ENCODE assay signal across 27 mouse cellular contexts in genomic region chr4:55452546-55452945, GRCm38 (mm10).
"Had no signal": no experiment of that assay in that cellular context is flagged by ENCODE, and none has a peak within 500 bp of the region (broad histone marks: within the 10 kb centered on the region; RNA-seq: fewer than 3 reads in every experiment).

No protein-coding gene starts in this region.

- DNase-seq: gastrocnemius, adult 2 months; gastrocnemius, postnatal 10 days; gastrocnemius, postnatal 25 days; heart, adult 18-20 months; heart, postnatal 10 days; heart, postnatal 4 days; kidney, adult 18-20 months; kidney, adult 8-10 months; kidney, postnatal 10 days; kidney, postnatal 25 days; kidney, postnatal 4 days; liver; liver, embryonic 13.5 days had no signal

- H3K27ac ChIP-seq: gastrocnemius, adult 2 months; heart, embryonic 10.5 days; hindbrain, embryonic 10.5 days; hindbrain, embryonic 12.5 days; hindbrain, embryonic 14.5 days; intestine, embryonic 15.5 days; layer of hippocampus, adult 2 months; left cerebral cortex, adult 2 months; limb, embryonic 10.5 days; limb, embryonic 12.5 days; liver, embryonic 13.5 days; liver, embryonic 15.5 days had no signal

- H3K9me3 ChIP-seq: heart, embryonic 10.5 days; heart, embryonic 12.5 days; hindbrain, embryonic 10.5 days; hindbrain, embryonic 12.5 days; intestine, embryonic 15.5 days; limb, embryonic 10.5 days; limb, embryonic 12.5 days; liver, embryonic 13.5 days; liver, embryonic 15.5 days had no signal

- H3K4me2 ChIP-seq: heart, embryonic 12.5 days; hindbrain, embryonic 12.5 days; hindbrain, embryonic 14.5 days; intestine, embryonic 15.5 days; limb, embryonic 12.5 days; liver, embryonic 13.5 days; liver, embryonic 15.5 days had no signal

- ATAC-seq: hindbrain, embryonic 16.5 days; inflammation-experienced regulatory T-cells, adult 6 months; intestine, embryonic 15.5 days; intestine, postnatal 0 days had no signal

- H3K9ac ChIP-seq: heart, embryonic 12.5 days; hindbrain, embryonic 12.5 days; hindbrain, embryonic 14.5 days; intestine, embryonic 15.5 days; limb, embryonic 12.5 days; liver, embryonic 13.5 days; liver, embryonic 15.5 days had no signal

- H3K36me3 ChIP-seq: heart, embryonic 10.5 days; heart, embryonic 12.5 days; hindbrain, embryonic 10.5 days; hindbrain, embryonic 12.5 days; intestine, embryonic 15.5 days; limb, embryonic 10.5 days; limb, embryonic 12.5 days; liver, embryonic 13.5 days; liver, embryonic 15.5 days had no signal

- H3K4me3 ChIP-seq: gastrocnemius, adult 2 months; heart, embryonic 10.5 days; heart, embryonic 12.5 days; hindbrain, embryonic 10.5 days; hindbrain, embryonic 12.5 days; intestine, embryonic 15.5 days; layer of hippocampus, adult 2 months; left cerebral cortex, adult 2 months; limb, embryonic 10.5 days; limb, embryonic 12.5 days; liver, embryonic 13.5 days; liver, embryonic 15.5 days had no signal

- H3K27me3 ChIP-seq: heart, embryonic 12.5 days; hindbrain, embryonic 12.5 days; intestine, embryonic 15.5 days; limb, embryonic 12.5 days; liver, embryonic 13.5 days; liver, embryonic 15.5 days had no signal

- H3K4me1 ChIP-seq: heart, embryonic 10.5 days; hindbrain, embryonic 12.5 days; intestine, embryonic 15.5 days; limb, embryonic 10.5 days; limb, embryonic 12.5 days; liver, embryonic 13.5 days; liver, embryonic 15.5 days had no signal
